Mouse (Mus musculus) right cerebral cortex, postnatal 25 days (tissue): ENCODE measurements around the gene Gas2.

Experiments used
- DNase-seq: peaks from one replicate; pipeline ENCODE4 v3.0.0; 2022

The Gas2 gene

DNA sequence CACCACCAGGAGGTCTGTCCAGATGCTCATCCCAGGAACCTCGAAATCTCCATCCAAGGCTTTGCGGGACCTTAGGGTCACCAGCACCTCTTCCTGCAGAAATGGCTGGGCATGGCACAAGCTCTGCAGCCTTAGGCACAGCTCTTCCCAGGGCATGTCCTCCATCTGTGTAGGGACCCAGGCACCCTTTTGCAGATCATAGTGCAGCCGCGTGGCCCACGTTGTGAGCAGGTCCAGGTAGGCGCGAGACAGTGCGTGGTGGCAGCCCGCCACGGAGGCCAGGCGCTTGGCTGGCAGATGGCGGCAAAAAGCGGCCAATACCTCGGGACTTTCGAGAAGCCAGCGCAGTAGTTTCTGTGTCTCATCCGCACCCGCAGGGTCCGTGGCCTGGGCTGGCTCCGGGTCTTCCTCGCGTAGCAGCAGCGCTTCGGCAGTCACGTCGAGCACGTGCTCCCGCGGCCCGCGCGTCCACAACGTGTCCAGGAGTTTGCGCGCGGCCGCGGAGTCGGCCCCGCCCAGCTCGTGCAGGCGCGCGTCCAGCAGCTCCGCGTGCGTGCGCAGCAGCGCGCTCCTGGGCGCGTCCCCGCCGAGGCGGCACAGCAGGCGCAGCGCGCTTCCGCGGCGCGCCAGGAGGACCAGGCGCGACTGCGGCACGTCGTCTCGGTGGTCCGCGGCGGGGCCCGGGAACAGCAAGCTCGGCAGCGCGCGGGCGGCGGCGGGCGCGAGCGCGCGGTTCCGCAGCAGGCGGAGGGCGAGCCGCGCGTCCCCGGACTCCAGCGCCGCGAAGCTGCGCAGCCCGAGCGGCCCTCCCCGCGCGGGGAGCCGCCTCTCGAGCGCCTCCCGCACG is at the start of gene Gas2:
Gas2 (plus strand) TSS at position 766 of the 847 bp plus-strand sequence.
- peak; percentile 93 for DNase-seq

DNA sequence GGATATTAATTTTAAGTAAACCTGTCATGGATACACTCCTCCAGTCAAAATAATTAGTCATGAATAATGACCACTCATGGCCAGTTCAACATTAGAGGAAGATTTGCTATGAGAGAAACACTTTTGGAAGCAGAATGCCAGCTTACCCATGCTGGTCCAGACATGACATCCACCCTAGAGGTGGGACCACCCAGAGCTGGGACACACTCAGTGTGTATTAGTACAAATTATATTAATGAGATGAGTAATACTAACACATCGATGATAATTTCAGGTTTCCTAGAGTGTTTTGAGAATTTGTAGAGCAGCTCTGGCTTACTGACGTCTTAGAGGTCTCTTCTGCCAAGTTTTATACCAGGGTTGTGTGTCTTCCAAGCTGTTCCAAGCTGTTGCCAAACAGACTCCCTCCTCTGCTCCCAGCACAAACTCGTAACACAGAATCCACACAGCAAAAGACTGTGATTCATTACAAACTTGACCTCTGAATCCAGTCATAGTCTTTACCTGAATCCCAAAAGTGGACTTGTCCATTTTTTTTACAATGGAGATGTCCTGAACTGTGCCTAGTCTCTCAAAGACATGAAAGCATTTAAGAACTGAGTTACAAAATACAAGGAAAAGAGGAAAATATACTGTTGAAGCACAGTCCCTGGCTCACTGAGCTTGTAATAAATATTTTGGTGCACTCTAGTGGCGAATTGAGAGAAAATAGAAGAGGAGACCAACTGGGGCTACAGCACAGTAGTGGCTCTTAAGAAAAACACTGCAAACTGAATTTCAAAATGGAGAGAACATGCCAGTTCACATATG is 46.1 kb upstream of the Gas2 start:
- no peak for DNase-seq

- DNase-seq = no peak
Observed at GRCm38 (mm10) chr7:51816283-51816839, 45.5 kb upstream of the Gas2 start.

- DNase-seq = no peak
Observed at GRCm38 (mm10) chr7:51818251-51818974, 43.4 kb upstream of the Gas2 start.

- peak; percentile 30 for DNase-seq
Observed at GRCm38 (mm10) chr7:51819891-51820290, 41.9 kb upstream of the Gas2 start.

GRCm38 (mm10) chr7:51821467-51821866 is 40.3 kb upstream of the Gas2 start:
- no peak for DNase-seq

GRCm38 (mm10) chr7:51823562-51824338 is 38.1 kb upstream of the Gas2 start:
- DNase-seq = no peak

DNA sequence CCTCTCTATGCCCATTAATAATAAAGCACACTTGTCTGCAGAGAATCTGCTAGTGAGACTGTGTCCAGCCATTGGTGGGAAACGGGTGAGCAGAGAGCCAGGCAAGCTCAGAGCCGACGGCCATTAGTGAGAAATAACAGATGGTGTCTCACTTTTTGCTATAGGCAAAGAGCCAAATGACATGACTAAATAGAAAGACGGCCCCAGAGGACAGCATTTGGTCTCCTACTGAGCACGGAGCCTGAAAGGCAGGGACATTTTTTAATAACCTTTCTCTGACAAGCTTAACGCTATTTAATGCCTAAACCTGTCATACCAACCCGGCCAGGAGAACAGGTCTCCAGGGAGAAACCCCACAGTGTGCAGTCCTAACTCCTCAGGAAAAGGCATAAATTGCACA is 29.9 kb upstream of the Gas2 start:
- no peak for DNase-seq

DNA sequence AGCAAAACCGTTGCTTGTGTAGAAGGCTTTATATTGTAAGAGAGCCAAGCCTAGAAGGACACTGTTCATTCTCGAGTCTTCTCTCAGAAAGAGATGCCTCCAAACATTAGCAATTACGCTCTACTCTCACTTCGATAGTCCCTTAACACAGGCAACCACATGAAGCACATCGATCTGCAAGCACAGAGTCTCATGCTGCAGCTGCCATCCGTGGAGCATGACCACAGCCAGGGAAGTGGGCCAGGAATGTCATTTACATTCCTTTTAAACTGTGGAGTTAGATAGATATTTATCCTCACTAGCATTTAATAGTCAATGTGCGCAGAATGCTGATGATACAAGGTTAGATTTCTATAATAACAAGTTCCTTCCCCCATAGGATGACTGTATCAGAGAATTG is 21.3 kb upstream of the Gas2 start:
- DNase-seq = no peak

DNA sequence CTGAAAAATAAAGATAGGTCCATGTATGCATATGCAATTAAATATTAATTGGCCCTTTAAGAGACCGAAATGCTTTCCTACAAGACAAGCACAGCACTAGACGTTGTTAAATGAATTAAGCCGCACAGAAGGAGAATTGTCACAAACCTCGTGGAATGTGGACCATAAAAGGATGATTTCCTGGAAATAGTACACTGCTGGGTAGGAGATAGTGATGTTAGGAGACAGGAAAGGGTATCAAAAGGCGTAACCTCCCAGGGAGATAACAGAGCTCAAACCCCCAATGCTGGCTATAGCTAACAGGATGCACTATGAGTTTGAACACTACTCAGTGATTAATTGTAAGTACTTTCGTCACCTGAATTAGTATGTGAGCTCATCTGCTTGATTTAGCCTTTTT is 10.9 kb upstream of the Gas2 start:
- no peak for DNase-seq

- peak; percentile 6 for DNase-seq
Observed at GRCm38 (mm10) chr7:51851890-51852507, 9.8 kb upstream of the Gas2 start.

GRCm38 (mm10) chr7:51862097-51862492 is 280 bp downstream of the Gas2 start, which contains the start of gene Fancf:
Fancf (minus strand) TSS chr7:51862267.
- peak; percentile 98 for DNase-seq

- DNase-seq = no peak
Observed at GRCm38 (mm10) chr7:51862842-51863241, 1.0 kb downstream of the Gas2 start.

DNA sequence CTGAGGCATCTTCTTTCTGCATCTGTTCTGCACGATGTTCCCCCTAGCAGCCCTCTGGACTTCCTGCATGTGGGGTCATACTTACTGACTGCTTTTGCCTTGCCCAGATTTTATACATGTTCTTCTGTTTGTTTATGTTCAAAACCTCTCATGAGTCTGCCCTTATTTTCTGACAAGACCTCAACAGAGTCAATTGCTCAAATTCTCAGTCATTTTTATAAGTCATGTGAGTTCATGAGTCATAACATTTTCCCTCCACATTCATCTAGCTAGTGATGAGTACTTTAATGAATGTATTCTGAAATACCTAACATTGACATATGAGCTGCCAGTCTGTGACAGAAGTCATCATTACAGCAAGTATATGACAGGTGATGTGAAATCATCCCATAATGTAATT is 3.5 kb downstream of the Gas2 start:
- no peak for DNase-seq

- DNase-seq = no peak
Observed at GRCm38 (mm10) chr7:51867983-51868382, 6.2 kb downstream of the Gas2 start.

GRCm38 (mm10) chr7:51872041-51872440 is 10.2 kb downstream of the Gas2 start:
- no peak for DNase-seq

GRCm38 (mm10) chr7:51872597-51872996 is 10.8 kb downstream of the Gas2 start:
- no peak for DNase-seq

DNA sequence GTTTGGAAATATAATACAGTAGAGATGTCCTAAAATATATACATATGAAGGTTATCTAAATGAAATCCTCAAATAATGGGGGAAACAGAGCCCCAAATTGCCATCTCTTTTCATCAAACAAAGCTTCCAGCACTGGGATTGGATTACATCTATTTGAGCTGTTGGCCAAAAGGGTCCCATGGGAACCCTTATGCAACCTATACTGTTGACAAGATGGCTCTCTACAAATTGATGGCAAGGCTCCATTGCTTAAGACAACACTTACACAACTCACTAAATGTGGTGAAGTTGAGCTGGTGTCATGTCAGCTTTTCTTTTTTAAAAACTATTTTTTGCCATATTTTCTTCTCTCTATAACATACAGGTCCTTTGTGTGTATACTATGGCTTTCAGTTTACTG is 14.5 kb downstream of the Gas2 start:
- DNase-seq = no peak

DNA sequence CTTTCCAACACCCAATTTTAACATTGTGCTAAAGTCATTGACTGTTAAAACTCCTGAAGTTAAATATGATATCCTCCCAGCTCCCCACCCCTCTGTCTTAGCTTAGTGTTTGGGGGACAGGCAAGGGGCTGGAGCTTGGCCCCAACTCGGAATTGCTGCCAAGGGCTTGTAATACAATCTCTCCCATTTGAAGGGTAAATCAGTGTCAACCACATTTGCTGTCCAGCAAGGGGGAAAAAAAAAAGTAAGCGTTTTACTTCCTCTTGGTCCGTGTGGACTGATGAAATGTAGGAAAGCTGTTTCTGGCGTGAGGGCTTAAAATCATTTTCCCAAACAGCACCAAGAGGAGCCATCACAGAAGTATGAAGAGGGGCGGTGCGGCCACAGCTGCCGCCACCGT is 16.9 kb downstream of the Gas2 start:
- DNase-seq = no peak

DNA sequence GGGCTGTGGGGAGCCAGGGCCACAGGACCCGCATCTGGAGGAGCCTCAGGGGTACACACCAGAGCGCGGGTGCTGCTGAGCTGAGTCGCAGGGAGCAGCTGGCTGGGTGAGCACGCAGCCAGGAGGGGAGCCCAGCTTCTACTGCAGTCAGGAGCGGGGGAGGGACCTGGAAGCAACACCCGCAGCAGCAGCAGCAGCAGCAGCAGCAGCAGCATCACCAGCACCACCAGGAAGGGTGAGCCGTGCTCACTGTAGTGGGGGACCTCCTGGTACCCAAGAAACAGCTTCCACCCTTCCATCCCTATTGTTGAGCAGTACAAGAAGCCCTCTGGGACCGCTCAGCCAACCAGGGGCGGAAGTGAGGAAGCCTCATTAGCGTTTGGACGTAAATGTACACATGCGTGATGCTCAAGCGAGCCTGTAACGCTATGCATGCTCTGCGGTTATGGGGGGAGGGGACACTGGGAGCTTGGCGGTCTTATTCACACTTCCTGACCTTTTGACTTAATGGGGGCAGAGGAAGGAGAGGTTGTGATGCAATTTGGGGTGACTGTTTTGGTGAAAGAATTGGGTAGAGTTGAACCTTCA is 17.4 kb downstream of the Gas2 start:
- peak; percentile 76 for DNase-seq

- DNase-seq = no peak
Observed at GRCm38 (mm10) chr7:51880121-51880520, 18.3 kb downstream of the Gas2 start.
